Mouse (Mus musculus) heart, embryonic 13.5 days (tissue): Measurements from ENCODE around the gene Gm6096. TPM values are rescaled to one million over a fixed set of nuclear protein-coding genes. Genes with fewer than 3 reads are reported as not detected.
"Not testable (repeated sequence)": the region's sequence is repeated elsewhere in the genome, so short reads cannot be mapped to it uniquely, and the experiment has no call there.

ENCODE experiments used
- ATAC-seq: fragments of 200-750 bp; cut with Nextera tagmentation; 2 replicates; pipeline ENCODE4 v1.8.0; 2017; ENCODE audit warnings: moderate TSS enrichment; ENCODE audit not compliant: insufficient number of reproducible peaks, low FRiP score, low TSS enrichment; ENCODE audit errors: extremely low read depth
- H3K27ac ChIP-seq: fragments of 300-500 bp; sonication (generic); replicated peaks from 2 replicates; pipeline ENCODE4 v1.5.1; 2015; ENCODE audit warnings: moderate library complexity, mild to moderate bottlenecking, inconsistent platforms
- H3K27me3 ChIP-seq: fragments of 300-500 bp; sonication (generic); replicated peaks from 2 replicates; pipeline ENCODE4 v1.6.1; 2015; ENCODE audit warnings: mild to moderate bottlenecking, inconsistent platforms
- H3K36me3 ChIP-seq: fragments of 300-500 bp; sonication (generic); 2 replicates; pipeline ENCODE4 v1.6.1; 2015; ENCODE audit warnings: mild to moderate bottlenecking, inconsistent platforms
- H3K4me1 ChIP-seq: fragments of 300-500 bp; sonication (generic); 2 replicates; pipeline ENCODE4 v1.6.1; 2015; ENCODE audit warnings: inconsistent platforms
- H3K4me2 ChIP-seq: fragments of 300-500 bp; sonication (generic); 2 replicates; pipeline ENCODE4 v1.6.1; 2015; ENCODE audit warnings: inconsistent platforms, mild to moderate bottlenecking, moderate library complexity
- H3K4me3 ChIP-seq: fragments of 300-500 bp; sonication (generic); 2 replicates; pipeline ENCODE4 v1.5.1; 2015; ENCODE audit warnings: moderate library complexity, mild to moderate bottlenecking, inconsistent platforms
- H3K9ac ChIP-seq: fragments of 300-500 bp; sonication (generic); 2 replicates; pipeline ENCODE4 v1.6.1; 2015; ENCODE audit warnings: inconsistent platforms, mild to moderate bottlenecking, moderate library complexity
- H3K9me3 ChIP-seq: fragments of 300-500 bp; sonication (generic); 2 replicates; pipeline ENCODE4 v1.6.1; 2016; ENCODE audit warnings: inconsistent platforms
- WGBS: fragments of 180-500 bp; shearing (Covaris S2); methylation state at CpG from one replicate; pipeline ENCODE4 v1.1.7; 2015; ENCODE audit warnings: mixed read lengths; 5-methylcytosine and 5-hydroxymethylcytosine counted together
- polyA plus RNA-seq: library from polyadenylated mRNA; unstranded; fragments of >200 nt; fragmentation: Nextera tagmentation; extraction: Ambion mirVana; gene quantifications from 2 replicates; pipeline ENCODE4 v1.2.1, GENCODE M21; 2015

Gene Gm6096
- 0.37 TPM in 1 of 2 replicates, not detected in the other for polyA plus RNA-seq

- Histone ChIP-seq H3K27ac (no peak within 1 kb of the TSS), H3K4me3 (no peak within 1 kb of the TSS), H3K4me1 (0 out of 2 replicates have a peak, but pooled peaks cover 1% of the 10 kb centered on the region), H3K9me3 (no peaks in the 10 kb centered on the region), H3K4me2 (no peak within 1 kb of the TSS), H3K36me3 (peaks cover 89% of the 10 kb centered on the region), H3K27me3 (no peaks in the 10 kb centered on the region), H3K9ac (no peak within 1 kb of the TSS)
- no peak for ATAC-seq
- 91% methylated on average over 7 of the region's 7 CpGs for WGBS
Observed at GRCm38 (mm10) chr7:34250738-34251137, at the start of gene Gm6096. Gene Gm6096 (plus strand): TSS chr7:34251038.

DNA sequence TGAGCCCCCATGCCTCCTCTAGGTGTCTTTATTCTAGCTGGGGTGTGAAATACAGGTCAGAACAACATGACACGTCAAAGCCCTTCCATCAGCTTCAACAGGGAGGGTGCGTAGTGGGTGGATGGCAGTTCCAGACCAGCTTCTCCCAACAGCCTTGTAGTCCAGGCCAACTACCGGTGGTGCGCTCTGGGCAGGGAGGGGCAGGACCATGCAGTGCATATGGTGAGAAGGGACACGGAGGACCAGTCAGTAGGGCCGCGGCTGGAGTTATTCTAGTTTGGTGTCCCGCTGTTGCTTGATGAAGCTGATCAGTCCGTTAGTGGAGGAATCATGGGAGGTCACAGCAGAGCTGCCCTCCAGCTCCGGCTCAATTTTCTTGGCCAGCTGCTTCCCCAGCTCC lies 48.7 kb upstream of the Gm6096 start:
- not testable (repeated sequence) for H3K27me3 ChIP-seq, H3K4me3 ChIP-seq, H3K4me2 ChIP-seq, H3K9me3 ChIP-seq, H3K27ac ChIP-seq, H3K9ac ChIP-seq, ATAC-seq, H3K4me1 ChIP-seq
- 92% methylated on average over 10 of the region's 10 CpGs for WGBS
- H3K36me3 ChIP-seq: peaks cover 69% of the 10 kb centered on the region

- H3K9me3 ChIP-seq: no peaks in the 10 kb centered on the region
- no peak overlapping the region for H3K27ac ChIP-seq
- no peak for ATAC-seq
- 0 out of 2 replicates have a peak, but pooled peaks cover 4% of the 10 kb centered on the region for H3K4me1 ChIP-seq
- H3K4me3 ChIP-seq: no peak overlapping the region
- no peaks in the 10 kb centered on the region for H3K27me3 ChIP-seq
- H3K36me3 ChIP-seq: peaks cover 100% of the 10 kb centered on the region
- H3K9ac ChIP-seq: no peak overlapping the region
- no peak overlapping the region for H3K4me2 ChIP-seq
- 88% methylated on average over 6 of the region's 6 CpGs for WGBS
Observed at GRCm38 (mm10) chr7:34206331-34206730, 44.5 kb upstream of the Gm6096 start.

DNA sequence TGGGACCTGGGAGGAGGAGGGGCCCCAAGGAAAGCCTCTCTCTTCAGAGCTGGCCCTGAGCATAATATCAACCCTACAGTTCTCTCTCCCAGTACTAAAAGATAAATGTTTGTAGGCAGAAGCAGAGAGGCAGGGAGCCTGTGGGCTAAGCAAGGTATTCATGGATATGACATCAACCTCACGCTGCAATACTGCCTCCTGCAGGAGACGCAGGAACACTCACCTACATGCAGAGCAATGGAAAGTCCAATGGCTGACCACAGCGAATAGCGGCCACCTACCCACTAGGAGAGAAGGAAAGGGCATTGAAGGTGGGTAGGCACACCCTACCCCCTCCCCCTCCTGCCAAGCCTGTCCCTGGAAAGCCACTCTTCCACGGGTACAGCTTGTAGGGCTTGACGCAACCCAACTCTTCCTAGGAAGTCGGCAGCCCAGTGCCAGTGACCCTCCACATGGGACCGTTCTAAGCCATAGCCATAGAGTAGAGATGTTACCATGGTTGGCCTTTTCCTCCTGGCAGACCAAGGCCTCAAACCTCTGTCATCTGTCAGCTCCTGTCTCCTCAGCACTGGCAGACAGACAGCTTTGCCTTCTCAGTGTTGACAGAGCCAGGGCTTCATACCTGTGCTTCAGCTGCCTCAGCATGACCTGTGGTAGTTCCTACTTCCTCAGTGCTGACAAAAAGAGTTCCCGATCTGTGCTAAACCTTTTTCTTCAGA lies 42.7 kb upstream of the Gm6096 start:
- H3K4me2 ChIP-seq: no peak overlapping the region
- no peak overlapping the region for H3K4me3 ChIP-seq
- H3K27me3 ChIP-seq: no peaks in the 10 kb centered on the region
- H3K4me1 ChIP-seq: 0 out of 2 replicates have a peak, but pooled peaks cover 4% of the 10 kb centered on the region
- 86% methylated on average over 9 of the region's 9 CpGs for WGBS
- no peak overlapping the region for H3K9ac ChIP-seq
- no peaks in the 10 kb centered on the region for H3K9me3 ChIP-seq
- ATAC-seq: no peak
- H3K27ac ChIP-seq: no peak overlapping the region
- peaks cover 100% of the 10 kb centered on the region for H3K36me3 ChIP-seq

- no peak for ATAC-seq
- Histone ChIP-seq H3K36me3 (peaks cover 100% of the 10 kb centered on the region), H3K4me3 (no peak overlapping the region), H3K27me3 (no peaks in the 10 kb centered on the region), H3K9ac (no peak overlapping the region), H3K4me2 (no peak overlapping the region), H3K27ac (no peak overlapping the region), H3K4me1 (0 out of 2 replicates have a peak, but pooled peaks cover 4% of the 10 kb centered on the region), H3K9me3 (no peaks in the 10 kb centered on the region)
- 86% methylated on average over 7 of the region's 7 CpGs for WGBS
Observed at GRCm38 (mm10) chr7:34213281-34213680, 37.6 kb upstream of the Gm6096 start.

GRCm38 (mm10) chr7:34214644-34215043 lies 36.2 kb upstream of the Gm6096 start:
- Histone ChIP-seq H3K4me3 (no peak overlapping the region), H3K27me3 (no peaks in the 10 kb centered on the region), H3K9me3 (no peaks in the 10 kb centered on the region), H3K36me3 (peaks cover 100% of the 10 kb centered on the region), H3K4me2 (no peak overlapping the region), H3K4me1 (0 out of 2 replicates have a peak, but pooled peaks cover 4% of the 10 kb centered on the region), H3K9ac (no peak overlapping the region), H3K27ac (no peak overlapping the region)
- ATAC-seq: no peak
- 88% methylated on average over 8 of the region's 8 CpGs for WGBS

GRCm38 (mm10) chr7:34215481-34215880 lies 35.4 kb upstream of the Gm6096 start:
- H3K36me3 ChIP-seq: peaks cover 100% of the 10 kb centered on the region
- no peak overlapping the region for H3K27ac ChIP-seq
- H3K4me2 ChIP-seq: no peak overlapping the region
- no peak overlapping the region for H3K9ac ChIP-seq
- 89% methylated on average over 9 of the region's 9 CpGs for WGBS
- ATAC-seq: no peak
- no peaks in the 10 kb centered on the region for H3K9me3 ChIP-seq
- H3K4me3 ChIP-seq: no peak overlapping the region
- H3K4me1 ChIP-seq: 0 out of 2 replicates have a peak, but pooled peaks cover 3% of the 10 kb centered on the region
- no peaks in the 10 kb centered on the region for H3K27me3 ChIP-seq

- Histone ChIP-seq H3K27ac (no peak overlapping the region), H3K9me3 (no peaks in the 10 kb centered on the region), H3K36me3 (peaks cover 100% of the 10 kb centered on the region), H3K4me2 (no peak overlapping the region), H3K4me3 (no peak overlapping the region), H3K27me3 (no peaks in the 10 kb centered on the region), H3K9ac (no peak overlapping the region), H3K4me1 (no peaks in the 10 kb centered on the region)
- WGBS: 83% methylated on average over 10 of the region's 10 CpGs
- no peak for ATAC-seq
Observed at GRCm38 (mm10) chr7:34216474-34216873, 34.4 kb upstream of the Gm6096 start.

DNA sequence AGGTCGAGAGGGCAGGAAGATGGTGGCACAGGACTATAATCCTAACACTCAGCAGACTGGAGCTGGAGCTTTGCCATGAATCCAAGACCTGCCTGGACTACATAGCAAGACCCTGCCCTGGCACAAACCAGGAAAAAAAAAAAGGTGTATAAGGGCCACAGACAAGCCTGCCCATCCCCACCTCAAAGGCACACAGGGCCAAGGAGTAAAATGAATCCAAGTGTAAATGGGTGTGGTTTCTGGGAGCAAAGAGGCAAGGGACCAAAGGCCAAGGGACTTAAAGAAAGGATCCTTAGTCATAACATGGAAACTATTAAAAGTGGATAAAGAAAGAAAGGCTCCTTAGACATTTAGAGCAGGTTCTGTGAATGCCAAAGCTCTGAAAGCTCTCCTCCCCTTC lies 32.3 kb upstream of the Gm6096 start:
- H3K27ac ChIP-seq: no peak overlapping the region
- 71% methylated on average over 1 of the region's 1 CpGs for whole genome bisulfite sequencing
- no peak overlapping the region for H3K4me2 ChIP-seq
- no peaks in the 10 kb centered on the region for H3K4me1 ChIP-seq
- no peak overlapping the region for H3K4me3 ChIP-seq
- H3K9me3 ChIP-seq: no peaks in the 10 kb centered on the region
- ATAC-seq: no peak
- H3K27me3 ChIP-seq: no peaks in the 10 kb centered on the region
- H3K9ac ChIP-seq: no peak overlapping the region
- peaks cover 100% of the 10 kb centered on the region for H3K36me3 ChIP-seq

- no peak for ATAC-seq
- Histone ChIP-seq H3K36me3 (peaks cover 100% of the 10 kb centered on the region), H3K9ac (no peak overlapping the region), H3K27me3 (no peaks in the 10 kb centered on the region), H3K9me3 (no peaks in the 10 kb centered on the region), H3K4me1 (peaks cover 17% of the 10 kb centered on the region), H3K4me3 (no peak overlapping the region), H3K27ac (no peak overlapping the region), H3K4me2 (no peak overlapping the region)
- WGBS: 77% methylated on average over 9 of the region's 9 CpGs
Observed at GRCm38 (mm10) chr7:34221594-34222250, 29.1 kb upstream of the Gm6096 start.

DNA sequence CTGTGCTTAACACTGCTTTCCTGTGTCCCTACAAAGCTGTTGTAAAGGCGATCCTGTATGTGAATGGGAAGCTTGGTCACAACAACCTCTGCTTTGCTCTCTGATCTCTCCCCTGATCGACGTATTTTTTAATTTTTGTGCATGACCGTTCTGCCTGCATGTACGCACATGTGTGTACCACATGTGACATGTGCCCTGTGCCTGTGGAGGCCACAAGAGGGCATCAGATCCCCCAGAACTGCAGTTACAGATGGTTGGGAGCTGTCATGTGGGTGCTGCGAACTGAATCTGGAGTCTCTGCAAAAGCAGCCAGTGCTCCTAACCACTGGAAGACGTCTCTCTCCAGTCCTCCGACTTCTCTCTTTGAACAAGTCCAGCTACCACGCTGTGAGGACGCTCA lies 28.5 kb upstream of the Gm6096 start:
- 93% methylated on average over 10 of the region's 10 CpGs for WGBS
- no peak overlapping the region for H3K4me3 ChIP-seq
- peaks cover 23% of the 10 kb centered on the region for H3K4me1 ChIP-seq
- no peaks in the 10 kb centered on the region for H3K9me3 ChIP-seq
- ATAC-seq: no peak
- H3K9ac ChIP-seq: no peak overlapping the region
- H3K36me3 ChIP-seq: peaks cover 100% of the 10 kb centered on the region
- H3K27me3 ChIP-seq: no peaks in the 10 kb centered on the region
- no peak overlapping the region for H3K4me2 ChIP-seq
- H3K27ac ChIP-seq: no peak overlapping the region
